Mouse (Mus musculus) ES-E14 (cell line): ENCODE measurements at regions not wholly inside any gene's neighbourhood (a gene's known extent, or its start where the extent isn't known, plus 50 kb on each side); places are given as distances from the start of the nearest gene placed in this dataset.

Experiments
- CHD2 ChIP-seq: IDR thresholded peaks from 2 replicates; pipeline ENCODE4 v1.6.1; 2014; ENCODE audit warnings: mild to moderate bottlenecking, low read depth, low read length, inconsistent platforms
- HCFC1 ChIP-seq: IDR thresholded peaks from 2 replicates; pipeline ENCODE4 v1.6.1; 2012; ENCODE audit warnings: low read length, inconsistent platforms, borderline replicate concordance; ENCODE audit not compliant: insufficient read depth
- MAFK ChIP-seq: IDR thresholded peaks from 2 replicates; pipeline ENCODE4 v1.6.1; 2014; ENCODE audit warnings: mild to moderate bottlenecking, low read depth, low read length, inconsistent platforms; ENCODE audit not compliant: insufficient read depth
- ZC3H11A ChIP-seq: IDR thresholded peaks from 2 replicates; pipeline ENCODE4 v1.6.1; 2012; ENCODE audit warnings: low read depth, mild to moderate bottlenecking, inconsistent platforms, low read length, borderline replicate concordance
- ZNF384 ChIP-seq: IDR thresholded peaks from 2 replicates; pipeline ENCODE4 v1.6.1; 2012; ENCODE audit warnings: low read depth, low read length, inconsistent platforms

GRCm38 (mm10) chrX:130548001-130548400 is 798.5 kb downstream of the Diaph2 start:
- TF ChIP-seq ZNF384 (no peak; the same call in 1 of the 2 replicates), CHD2 (no peak), ZC3H11A (no peak), MAFK (no peak), HCFC1 (no peak)
